ENCODE assay signal across 17 mouse cellular contexts in the genomic region with DNA sequence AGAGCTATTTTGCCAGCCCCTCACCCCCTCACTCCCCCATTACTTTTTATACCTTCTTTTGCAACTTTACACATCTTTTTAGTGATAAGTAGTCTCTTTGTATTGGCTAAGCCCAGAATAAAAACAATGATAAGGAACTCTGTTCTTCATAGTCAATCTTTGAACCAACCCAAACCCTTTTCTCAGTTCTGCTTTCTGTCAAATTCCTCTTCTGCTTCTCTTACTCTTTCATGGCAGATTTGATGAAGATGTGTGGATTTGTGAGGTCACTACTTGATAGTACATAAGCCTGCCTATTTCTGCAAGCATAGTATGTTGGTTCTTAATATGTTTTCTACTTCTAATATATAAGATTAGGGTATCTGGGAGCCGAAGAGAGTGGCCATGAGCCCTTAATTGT.
"Had no signal": no experiment of that assay in that cellular context is flagged by ENCODE, and none has a peak within 500 bp of the region (broad histone marks: within the 10 kb centered on the region; RNA-seq: fewer than 3 reads in every experiment).

No protein-coding gene starts in this region.

- DNase-seq: gastrocnemius, adult 2 months; gastrocnemius, postnatal 10 days; gastrocnemius, postnatal 25 days; heart, adult 18-20 months; heart, postnatal 14 days; heart, postnatal 36 days; kidney, adult 11 months; kidney, adult 2 months; kidney, adult 9 months; kidney, postnatal 14 days; kidney, postnatal 36 days; layer of hippocampus, adult 9-11 months; layer of hippocampus, postnatal 36 days; liver; liver, embryonic 13.5 days had no signal

- ATAC-seq: hindbrain, postnatal 0 days; intestine, embryonic 16.5 days had no signal
